Mouse (Mus musculus) MEL (cell line): ENCODE results near the gene Anapc5.

Experiments used
- BHLHE40 ChIP-seq: IDR thresholded peaks from 2 replicates; pipeline ENCODE4 v1.6.1; 2012; ENCODE audit warnings: low read depth, mild to moderate bottlenecking, inconsistent platforms, low read length, improper control_type of control experiment, borderline replicate concordance
- CTCF ChIP-seq, 3 experiments: IDR thresholded peaks in 2 of 3; conservative IDR thresholded peaks in 1 of 3; 2 replicates each; pipeline ENCODE4 v1.5.1; 2011 to 2012; ENCODE audit warnings: low read length in 3 of 3, low read depth in 2 of 3, mild to moderate bottlenecking in 2 of 3, improper control_type of control experiment in 1 of 3, inconsistent platforms in 1 of 3, mixed read lengths in 1 of 3, moderate library complexity in 1 of 3; ENCODE audit not compliant: control insufficient read depth in 1 of 3, insufficient read depth in 1 of 3, poor library complexity in 1 of 3, severe bottlenecking in 1 of 3
- EP300 ChIP-seq, 2 experiments: IDR thresholded peaks; 2 replicates each; pipeline ENCODE4 v1.6.1; 2011; ENCODE audit warnings: improper control_type of control experiment in 2 of 2, low read length in 2 of 2, low read depth in 1 of 2, mild to moderate bottlenecking in 1 of 2
- ETS1 ChIP-seq: IDR thresholded peaks from 2 replicates; pipeline ENCODE4 v1.6.1; 2012; ENCODE audit warnings: low read depth, mild to moderate bottlenecking, inconsistent platforms, low read length, improper control_type of control experiment, moderate library complexity
- GATA1 ChIP-seq: IDR thresholded peaks from 2 replicates; pipeline ENCODE4 v1.6.1; 2011; ENCODE audit warnings: low read depth, low read length, improper control_type of control experiment
- HCFC1 ChIP-seq: IDR thresholded peaks from 2 replicates; pipeline ENCODE4 v1.6.1; 2012; ENCODE audit warnings: low read depth, mild to moderate bottlenecking, inconsistent platforms, low read length, improper control_type of control experiment, moderate library complexity
- JUND ChIP-seq: IDR thresholded peaks from 2 replicates; pipeline ENCODE4 v1.6.1; 2011; ENCODE audit warnings: low read depth, mild to moderate bottlenecking, improper control_type of control experiment, low read length
- MAX ChIP-seq: IDR thresholded peaks from 2 replicates; pipeline ENCODE4 v1.6.1; 2011; ENCODE audit warnings: low read length, improper control_type of control experiment
- POLR2AphosphoS2 ChIP-seq: IDR thresholded peaks from 2 replicates; pipeline ENCODE4 v1.6.1; 2011; ENCODE audit warnings: low read length, improper control_type of control experiment
- TBP ChIP-seq: IDR thresholded peaks from 2 replicates; pipeline ENCODE4 v1.8.0; 2011; ENCODE audit warnings: low read depth, low read length, improper control_type of control experiment

DNA sequence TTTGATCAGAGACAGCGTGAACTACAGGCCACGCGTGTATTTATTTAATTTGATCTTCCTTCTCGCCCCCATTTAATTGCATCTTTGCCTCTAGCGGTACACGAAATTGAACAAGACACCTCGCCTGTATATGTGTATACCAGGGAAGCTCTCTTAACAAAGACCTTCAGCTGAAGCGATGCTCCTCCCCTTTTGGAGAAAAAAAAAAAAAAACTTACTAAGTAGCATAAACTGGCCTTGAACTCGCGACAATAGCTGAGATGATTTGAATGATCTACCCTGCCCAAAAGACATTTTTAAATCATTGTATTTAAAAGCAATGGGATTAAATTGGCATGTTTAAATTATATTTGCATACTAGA lies 366 bp upstream of the Anapc5 start:
- TF ChIP-seq JUND (no peak), GATA1 (no peak), HCFC1 (no peak), MAX (no peak), CTCF (IDR thresholded peaks at IDR 0.05 in 2 of 3, conservative IDR thresholded peaks at IDR 0.05 in 1 of 3; ENCODE audit: control insufficient read depth in 1 of 3, insufficient read depth in 1 of 3, low read depth in 2 of 3, low read length in 3 of 3, poor library complexity in 1 of 3, severe bottlenecking in 1 of 3) (no peak), ETS1 (no peak), BHLHE40 (peak; percentile 5; the same call in 1 of the 2 replicates), EP300 (IDR thresholded peaks at IDR 0.05; ENCODE audit: low read depth in 1 of 2, low read length in 2 of 2) (0 out of 4 replicates have a peak, but pooled peaks of 1 of the 2 experiments have one; percentile 19), POLR2AphosphoS2 (no peak; the same call in 1 of the 2 replicates), TBP (no peak)
